Mouse (Mus musculus): ENCODE results near the gene BC025446. TPM values are rescaled to one million over a fixed set of nuclear protein-coding genes. Genes with fewer than 3 reads are reported as not detected.

The BC025446 gene
- polyA plus RNA-seq, 1 experiment from 2014 or later = 45.2 TPM

DNA sequence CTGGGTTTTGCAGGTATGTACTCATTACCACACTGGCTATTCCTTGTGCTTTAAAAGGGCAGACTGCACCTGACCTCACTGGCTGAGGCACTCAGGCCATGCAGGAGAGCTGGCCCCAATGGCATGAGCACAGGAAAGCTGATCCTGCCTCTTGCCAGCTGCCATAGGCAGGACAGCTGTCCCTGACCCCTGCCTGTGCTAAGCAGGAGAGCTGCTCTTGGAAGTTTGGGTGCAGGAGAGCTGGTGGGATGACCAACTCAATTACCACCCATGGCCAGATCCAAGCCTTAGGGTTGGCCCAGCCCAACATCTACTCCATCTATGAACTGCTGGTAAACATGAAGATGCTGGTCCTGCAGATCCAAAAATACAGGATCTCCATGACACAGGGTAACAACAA lies 5.8 kb downstream of the BC025446 start:
- Histone ChIP-seq H3K27me3 (replicated peaks; ENCODE audit: control insufficient read depth, insufficient read depth, low read length) (no peaks in the 10 kb centered on the region), H3K27ac (ENCODE audit: low read depth, low read length) (no peak overlapping the region), H3K36me3 (ENCODE audit: control insufficient read depth, insufficient read depth) (no peaks in the 10 kb centered on the region), H3K4me1 (replicated peaks; ENCODE audit: control insufficient read depth, insufficient read depth, low read length) (no peaks in the 10 kb centered on the region), H3K4me3 (ENCODE audit: low read depth, low read length) (no peak overlapping the region), H3K9me3 (ENCODE audit: control insufficient read depth) (no peaks in the 10 kb centered on the region), H3K4me2 (replicated peaks; ENCODE audit: low read depth) (no peak overlapping the region), H3K9ac (ENCODE audit: low read depth, low read length) (no peak overlapping the region)
- TF ChIP-seq CTCF (IDR thresholded peaks at IDR 0.05; ENCODE audit: low read depth) = no peak
- no peak for ATAC-seq

DNA sequence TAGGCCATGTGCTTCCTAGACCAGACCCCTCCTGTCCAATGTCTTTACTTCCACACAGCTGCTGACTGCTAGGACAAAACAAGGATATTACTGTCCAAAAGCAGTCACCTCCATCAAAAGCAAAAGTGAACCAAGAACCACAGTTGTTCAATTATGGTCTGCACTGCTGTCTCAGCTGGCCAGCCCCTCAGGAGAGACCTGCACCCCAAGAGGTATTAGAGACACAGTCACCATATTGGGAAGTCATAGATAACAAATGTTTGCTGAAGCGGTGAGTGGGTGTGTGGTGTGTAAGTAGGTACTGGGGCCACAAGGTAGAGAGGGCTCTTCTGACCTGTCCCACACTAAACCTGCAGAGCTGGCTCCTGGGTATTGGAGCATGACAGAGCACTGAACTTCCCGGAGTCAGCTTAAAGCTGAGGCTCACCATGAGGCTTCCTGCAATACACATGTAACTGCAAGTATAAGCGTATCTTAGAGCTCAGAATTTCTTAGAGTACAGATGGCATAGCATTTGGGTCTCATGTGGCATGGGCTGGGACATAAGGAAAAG lies 21.6 kb downstream of the BC025446 start:
- H3K9me3 ChIP-seq (ENCODE audit: control insufficient read depth) = no peaks in the 10 kb centered on the region
- TF ChIP-seq CTCF (IDR thresholded peaks at IDR 0.05; ENCODE audit: low read depth) = no peak
- no peak overlapping the region for H3K27ac ChIP-seq (ENCODE audit: low read depth, low read length)
- H3K4me1 ChIP-seq (replicated peaks; ENCODE audit: control insufficient read depth, insufficient read depth, low read length) = 0 out of 2 replicates have a peak, but pooled peaks cover 3% of the 10 kb centered on the region
- no peak overlapping the region for H3K9ac ChIP-seq (ENCODE audit: low read depth, low read length)
- no peaks in the 10 kb centered on the region for H3K36me3 ChIP-seq (ENCODE audit: control insufficient read depth, insufficient read depth)
- H3K4me3 ChIP-seq (ENCODE audit: low read depth, low read length) = no peak overlapping the region
- H3K27me3 ChIP-seq (replicated peaks; ENCODE audit: control insufficient read depth, insufficient read depth, low read length) = no peaks in the 10 kb centered on the region
- no peak for ATAC-seq
- WGBS = 64% methylated on average over 3 of the region's 3 CpGs
- no peak overlapping the region for H3K4me2 ChIP-seq (replicated peaks; ENCODE audit: low read depth)

DNA sequence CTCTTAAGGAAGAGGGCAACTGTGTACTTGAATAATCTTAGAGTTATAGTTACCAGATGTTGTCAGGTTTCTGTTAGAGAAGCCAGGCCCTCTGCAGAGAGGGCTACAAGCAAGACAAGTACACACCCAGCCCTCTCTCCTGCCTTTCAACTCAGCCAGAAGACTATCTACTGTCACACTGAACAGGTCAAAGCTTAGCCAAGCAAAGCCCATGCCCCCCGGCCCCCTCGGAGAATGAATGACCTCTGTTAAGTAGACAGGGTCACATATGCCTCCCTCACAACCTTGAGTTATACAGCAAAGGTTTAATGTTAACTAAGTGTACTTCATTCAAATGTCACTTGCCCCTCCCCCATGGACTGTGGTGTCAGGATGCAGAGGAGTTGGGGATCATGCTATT lies 24.4 kb downstream of the BC025446 start:
- TF ChIP-seq CTCF (IDR thresholded peaks at IDR 0.05; ENCODE audit: low read depth) = no peak

GRCm38 (mm10) chr15:75242756-75243640 lies 26.8 kb downstream of the BC025446 start:
- Histone ChIP-seq H3K27ac (ENCODE audit: low read depth, low read length) (peak overlapping the region; percentile 60), H3K36me3 (ENCODE audit: control insufficient read depth, insufficient read depth) (no peaks in the 10 kb centered on the region), H3K9ac (ENCODE audit: low read depth, low read length) (no peak overlapping the region), H3K4me3 (ENCODE audit: low read depth, low read length) (no peak overlapping the region), H3K4me2 (replicated peaks; ENCODE audit: low read depth) (no peak overlapping the region), H3K4me1 (replicated peaks; ENCODE audit: control insufficient read depth, insufficient read depth, low read length) (0 out of 2 replicates have a peak, but pooled peaks cover 3% of the 10 kb centered on the region), H3K27me3 (replicated peaks; ENCODE audit: control insufficient read depth, insufficient read depth, low read length) (no peaks in the 10 kb centered on the region), H3K9me3 (ENCODE audit: control insufficient read depth) (no peaks in the 10 kb centered on the region)
- peak; percentile 58 for ATAC-seq
- WGBS = 44% methylated on average over 3 of the region's 3 CpGs
- no peak for TF ChIP-seq CTCF (IDR thresholded peaks at IDR 0.05; ENCODE audit: low read depth)

More for the DNA sequence above, 24.4 kb downstream of the BC025446 start:
- Histone ChIP-seq H3K27me3 (replicated peaks; ENCODE audit: control insufficient read depth, insufficient read depth, low read length) (no peaks in the 10 kb centered on the region), H3K4me3 (ENCODE audit: low read depth, low read length) (no peak overlapping the region), H3K27ac (ENCODE audit: low read depth, low read length) (no peak overlapping the region), H3K4me1 (replicated peaks; ENCODE audit: control insufficient read depth, insufficient read depth, low read length) (0 out of 2 replicates have a peak, but pooled peaks cover 3% of the 10 kb centered on the region), H3K9me3 (ENCODE audit: control insufficient read depth) (no peaks in the 10 kb centered on the region), H3K4me2 (replicated peaks; ENCODE audit: low read depth) (no peak overlapping the region), H3K36me3 (ENCODE audit: control insufficient read depth, insufficient read depth) (no peaks in the 10 kb centered on the region), H3K9ac (ENCODE audit: low read depth, low read length) (no peak overlapping the region)
- WGBS = 68% methylated on average over 2 of the region's 2 CpGs
- ATAC-seq = no peak

DNA sequence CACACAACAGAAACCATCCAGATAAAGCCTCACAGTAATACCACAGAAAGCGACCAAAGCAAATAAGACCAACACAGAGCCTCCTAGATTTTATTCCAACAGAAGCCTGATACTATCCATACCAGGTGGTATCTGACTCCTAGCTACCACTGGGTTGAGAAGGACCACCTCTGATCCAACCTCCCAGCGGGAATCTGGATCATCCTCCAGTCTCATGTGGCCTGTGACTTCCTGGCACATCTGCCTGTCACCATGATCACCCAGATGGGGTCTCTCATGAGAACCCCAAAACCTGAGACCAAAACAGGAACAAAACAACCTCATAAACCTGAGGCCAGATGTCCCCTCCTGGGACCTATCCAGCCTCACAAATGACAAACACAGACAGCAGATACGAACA lies 38.5 kb downstream of the BC025446 start:
- no peaks in the 10 kb centered on the region for H3K36me3 ChIP-seq (ENCODE audit: control insufficient read depth, insufficient read depth)
- H3K4me1 ChIP-seq (replicated peaks; ENCODE audit: control insufficient read depth, insufficient read depth, low read length) = no peaks in the 10 kb centered on the region
- no peak overlapping the region for H3K4me3 ChIP-seq (ENCODE audit: low read depth, low read length)
- ATAC-seq = no peak
- H3K9ac ChIP-seq (ENCODE audit: low read depth, low read length) = no peak overlapping the region
- H3K9me3 ChIP-seq (ENCODE audit: control insufficient read depth) = no peaks in the 10 kb centered on the region
- H3K27me3 ChIP-seq (replicated peaks; ENCODE audit: control insufficient read depth, insufficient read depth, low read length) = no peaks in the 10 kb centered on the region
- no peak for TF ChIP-seq CTCF (IDR thresholded peaks at IDR 0.05; ENCODE audit: low read depth)
- no peak overlapping the region for H3K27ac ChIP-seq (ENCODE audit: low read depth, low read length)
- no peak overlapping the region for H3K4me2 ChIP-seq (replicated peaks; ENCODE audit: low read depth)
- 80% methylated on average over 3 of the region's 3 CpGs for WGBS

- Histone ChIP-seq H3K36me3 (ENCODE audit: control insufficient read depth, insufficient read depth) (no peaks in the 10 kb centered on the region), H3K27ac (ENCODE audit: low read depth, low read length) (no peak overlapping the region), H3K9ac (ENCODE audit: low read depth, low read length) (no peak overlapping the region), H3K4me1 (replicated peaks; ENCODE audit: control insufficient read depth, insufficient read depth, low read length) (0 out of 2 replicates have a peak, but pooled peaks cover 3% of the 10 kb centered on the region), H3K9me3 (ENCODE audit: control insufficient read depth) (no peaks in the 10 kb centered on the region), H3K4me2 (replicated peaks; ENCODE audit: low read depth) (no peak overlapping the region), H3K4me3 (ENCODE audit: low read depth, low read length) (no peak overlapping the region), H3K27me3 (replicated peaks; ENCODE audit: control insufficient read depth, insufficient read depth, low read length) (no peaks in the 10 kb centered on the region)
- TF ChIP-seq CTCF (IDR thresholded peaks at IDR 0.05; ENCODE audit: low read depth) = peak; percentile 34
- ATAC-seq = no peak
These were observed 49.7 kb downstream of the BC025446 start for GRCm38 (mm10) chr15:75265863-75266262.
